Mouse (Mus musculus) testis, postnatal 14 days (tissue): ENCODE measurements around the gene Tapt1.
"Not testable (repeated sequence)": the region's sequence is repeated elsewhere in the genome, so short reads cannot be mapped to it uniquely, and the experiment has no call there.

Source experiments
- DNase-seq: peaks from one replicate; pipeline ENCODE4 v3.0.0; 2021; ENCODE audit warnings: low spot score

Tapt1 gene

DNA sequence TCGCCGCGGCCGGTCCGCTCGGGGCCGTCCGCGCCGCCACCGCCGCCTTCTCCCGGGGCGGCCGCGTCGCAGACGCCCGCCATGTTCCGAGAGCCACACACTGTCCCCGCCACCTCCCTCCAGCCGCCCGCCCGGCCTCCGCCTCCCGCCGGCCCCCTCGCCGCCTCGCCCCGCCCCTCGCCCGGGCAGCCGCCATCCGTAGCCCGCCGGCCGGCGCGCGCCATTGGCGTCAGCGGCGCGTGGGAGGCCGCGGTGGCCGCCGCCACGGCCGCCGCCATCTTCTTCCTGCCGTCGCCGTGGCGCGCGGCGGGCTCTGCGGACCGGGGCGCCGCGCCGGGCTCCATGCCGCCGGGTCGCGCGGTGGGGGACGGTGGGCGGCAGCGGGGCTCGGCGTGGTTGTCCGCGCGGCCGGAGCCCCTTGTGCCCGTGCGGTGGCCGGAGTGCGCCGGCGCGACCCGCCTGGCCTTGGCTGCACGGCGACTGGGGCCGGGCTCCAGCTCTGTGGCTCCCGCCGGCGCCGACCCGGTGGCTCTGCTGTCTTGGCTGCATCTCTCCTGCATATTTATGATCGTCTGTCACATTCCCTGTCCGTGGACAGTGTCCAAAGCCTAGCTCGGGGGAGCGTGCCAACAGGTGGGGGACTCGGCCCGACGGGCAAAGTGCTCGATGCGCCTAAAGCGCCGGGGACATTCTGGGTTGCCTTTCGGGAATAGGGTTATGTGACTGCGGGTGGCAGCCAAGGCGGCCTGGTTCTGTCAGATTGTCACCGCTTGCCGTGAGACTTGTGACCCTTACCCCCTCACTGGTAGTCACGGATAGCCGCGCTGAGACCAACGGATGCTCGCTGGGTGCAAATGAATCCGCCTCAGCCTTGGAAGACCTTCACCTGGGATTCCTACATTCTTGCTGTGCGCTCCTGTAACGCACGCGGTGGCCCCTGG, at the start of gene Tapt1:
Tapt1 (minus strand) TSS at position 106 of the 941 bp plus-strand sequence.
- peak; percentile 85 for DNase-seq

GRCm38 (mm10) chr5:44271564-44271963, 45.1 kb upstream of the Tapt1 start:
- DNase-seq = peak; percentile 45

DNA sequence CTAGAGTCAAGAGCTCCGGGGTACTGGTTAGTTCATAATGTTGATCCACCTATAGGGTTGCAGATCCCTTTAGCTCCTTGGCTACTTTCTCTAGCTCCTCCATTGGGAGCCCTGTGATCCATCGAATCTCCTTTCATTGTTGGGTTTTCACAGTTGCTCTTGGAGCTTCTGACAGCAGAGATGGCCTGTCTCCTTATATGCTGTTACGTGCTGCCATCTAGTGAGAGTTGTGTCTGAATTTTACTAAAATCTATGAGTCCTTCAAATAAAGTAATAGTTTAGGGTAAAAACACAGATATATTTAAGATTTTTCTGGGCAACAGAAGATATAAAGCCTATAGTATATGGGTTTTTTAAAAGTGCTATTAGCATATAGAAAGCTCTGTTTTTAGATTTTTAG, 42.1 kb upstream of the Tapt1 start:
- DNase-seq = not testable (repeated sequence)

GRCm38 (mm10) chr5:44261691-44262090, 35.3 kb upstream of the Tapt1 start:
- no peak for DNase-seq

GRCm38 (mm10) chr5:44261172-44261571, 34.7 kb upstream of the Tapt1 start:
- DNase-seq = no peak

DNA sequence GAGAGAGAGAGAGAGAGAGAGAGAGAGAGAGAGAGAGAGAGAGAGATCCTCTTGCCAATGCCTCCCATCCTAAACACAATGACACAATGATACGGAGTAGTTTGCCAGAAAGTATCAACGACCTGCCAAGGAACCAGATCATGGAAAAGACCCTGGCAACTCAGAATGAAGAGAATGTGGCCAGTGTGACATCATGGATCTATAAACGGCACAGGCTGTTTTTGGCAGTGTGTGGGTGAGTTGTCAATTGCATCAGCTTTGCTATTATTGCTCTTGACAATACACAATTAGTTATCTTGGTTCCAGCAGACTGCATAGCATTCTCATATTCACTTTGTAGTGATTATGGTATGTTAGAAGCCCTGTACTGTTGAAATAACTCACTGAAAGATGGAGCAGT, 33.3 kb upstream of the Tapt1 start:
- DNase-seq = no peak

- no peak for DNase-seq
Observed at GRCm38 (mm10) chr5:44258163-44258562, 31.7 kb upstream of the Tapt1 start.

- DNase-seq = no peak
Observed at GRCm38 (mm10) chr5:44257401-44257800, 31.0 kb upstream of the Tapt1 start.

DNA sequence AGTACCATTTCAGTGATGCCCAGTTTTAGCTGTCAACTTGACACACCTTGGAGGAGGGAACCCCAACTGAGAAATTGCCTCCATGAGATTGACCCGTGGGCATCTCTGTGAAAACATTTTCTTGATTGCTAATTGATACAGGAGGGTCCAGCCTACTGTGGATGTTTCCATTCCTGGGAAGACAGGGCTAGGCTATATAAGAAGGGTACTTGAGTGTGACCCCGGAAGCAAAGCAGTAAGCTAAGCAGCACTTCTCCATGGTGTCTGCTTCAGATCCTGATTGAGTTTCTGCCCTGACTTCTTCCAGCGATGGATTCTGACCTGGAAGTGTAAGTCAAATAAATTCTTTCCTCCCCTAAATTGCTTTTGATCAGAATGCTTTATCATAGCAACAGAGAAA, 30.1 kb upstream of the Tapt1 start:
- DNase-seq = no peak

DNA sequence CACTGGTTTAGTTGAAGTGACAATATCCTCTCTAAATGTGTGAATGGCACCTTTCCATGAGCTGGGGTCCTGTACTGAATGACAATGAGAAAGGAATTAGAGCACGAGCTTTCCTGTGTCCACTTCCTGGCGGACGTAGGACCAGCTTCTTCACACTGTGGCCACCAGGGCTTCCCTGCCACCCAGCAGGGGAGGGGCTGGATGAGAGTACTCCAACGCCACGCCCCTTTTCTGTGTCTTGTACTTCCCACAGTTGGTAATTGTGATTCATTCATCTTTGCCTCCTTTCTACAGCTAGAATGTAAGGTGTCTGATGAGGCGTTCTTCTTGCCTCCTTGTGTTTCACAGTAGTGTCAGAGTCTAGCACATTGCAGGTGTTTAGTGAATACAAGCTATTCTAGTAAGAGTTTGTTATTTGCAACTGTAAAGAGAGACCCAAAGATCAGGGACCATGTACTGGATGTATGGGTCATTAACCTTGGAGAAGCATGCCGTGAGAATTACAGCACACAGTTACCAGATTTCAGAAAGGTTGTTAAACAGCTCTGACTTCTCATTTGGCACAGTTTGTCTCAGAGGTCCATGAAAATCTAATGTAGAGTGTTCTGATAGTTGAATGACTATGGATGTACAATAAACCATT, 29.5 kb upstream of the Tapt1 start:
- no peak for DNase-seq

- no peak for DNase-seq
Observed at GRCm38 (mm10) chr5:44253449-44253848, 27.0 kb upstream of the Tapt1 start.

GRCm38 (mm10) chr5:44252395-44252794, 26.0 kb upstream of the Tapt1 start:
- DNase-seq = no peak

DNA sequence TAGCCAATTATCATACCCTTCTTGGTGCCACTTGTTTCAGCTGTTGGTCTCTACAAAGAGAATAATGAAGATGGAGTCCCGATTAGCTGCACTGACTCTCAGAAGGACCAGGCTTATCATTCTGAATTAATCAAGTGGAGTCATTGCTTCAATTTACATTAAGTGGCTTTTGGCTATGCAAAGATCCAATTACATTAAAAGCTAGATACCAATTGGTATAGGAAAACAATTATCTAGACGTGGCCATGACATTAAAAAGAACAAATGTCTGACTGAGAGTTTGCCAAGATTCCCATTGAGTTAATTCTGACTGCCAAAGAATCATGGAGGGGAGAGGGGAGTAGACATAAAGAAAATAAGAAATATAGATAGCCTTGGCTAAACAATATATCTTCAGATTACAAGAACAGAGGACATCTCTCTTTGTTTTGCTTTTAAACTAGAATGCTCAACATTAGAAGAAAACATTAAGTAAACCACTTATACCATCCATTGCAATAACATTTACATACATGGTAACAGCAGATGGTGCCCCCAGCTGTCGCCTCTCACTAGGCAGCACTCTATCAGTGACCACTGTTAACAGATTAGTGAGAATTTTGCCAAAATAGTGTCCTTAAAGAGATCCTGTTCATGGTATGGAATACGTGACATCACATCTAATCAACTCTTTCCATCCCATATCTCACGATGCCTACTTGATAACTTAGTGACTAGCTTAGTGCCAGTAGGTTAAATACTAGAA, 24.0 kb upstream of the Tapt1 start:
- DNase-seq = no peak

GRCm38 (mm10) chr5:44249363-44249762, 22.9 kb upstream of the Tapt1 start:
- DNase-seq = no peak

DNA sequence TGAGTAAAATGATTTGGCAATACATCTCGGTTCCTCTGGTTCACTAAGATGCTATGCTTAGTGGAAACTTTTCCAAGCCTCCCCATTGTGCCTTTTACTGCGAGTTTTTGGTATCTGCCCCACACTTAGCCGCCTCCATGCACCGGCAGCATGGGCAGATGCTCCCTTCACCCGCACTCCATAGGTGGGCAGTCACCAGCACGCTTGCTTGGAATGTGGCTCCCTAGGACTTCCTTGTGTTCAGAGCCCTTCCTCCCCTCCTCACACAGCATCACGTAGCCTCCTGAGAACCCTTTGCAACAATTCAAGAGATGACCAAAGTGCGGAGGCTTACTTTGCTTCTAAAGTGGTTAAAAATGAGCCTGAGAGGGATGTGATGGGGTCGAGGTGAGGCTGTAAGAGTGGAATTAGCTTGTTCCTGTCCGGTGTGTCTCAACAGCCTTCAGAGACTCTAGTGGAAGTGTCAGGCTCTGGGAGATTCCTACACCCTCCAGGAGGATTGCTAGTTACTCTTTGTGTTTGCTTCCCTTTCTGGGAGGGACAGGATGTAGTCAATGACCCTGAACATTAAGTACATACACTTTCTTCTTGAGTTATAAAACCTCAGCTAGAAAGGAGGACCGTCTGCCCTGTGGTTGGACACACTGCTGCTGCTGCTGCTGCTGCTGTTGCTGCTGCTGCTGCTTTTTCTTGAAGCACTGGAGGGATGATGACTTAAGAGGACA, 20.2 kb upstream of the Tapt1 start:
- no peak for DNase-seq

- DNase-seq = no peak
Observed at GRCm38 (mm10) chr5:44244894-44245423, 18.5 kb upstream of the Tapt1 start.

GRCm38 (mm10) chr5:44242828-44243227, 16.4 kb upstream of the Tapt1 start:
- no peak for DNase-seq

DNA sequence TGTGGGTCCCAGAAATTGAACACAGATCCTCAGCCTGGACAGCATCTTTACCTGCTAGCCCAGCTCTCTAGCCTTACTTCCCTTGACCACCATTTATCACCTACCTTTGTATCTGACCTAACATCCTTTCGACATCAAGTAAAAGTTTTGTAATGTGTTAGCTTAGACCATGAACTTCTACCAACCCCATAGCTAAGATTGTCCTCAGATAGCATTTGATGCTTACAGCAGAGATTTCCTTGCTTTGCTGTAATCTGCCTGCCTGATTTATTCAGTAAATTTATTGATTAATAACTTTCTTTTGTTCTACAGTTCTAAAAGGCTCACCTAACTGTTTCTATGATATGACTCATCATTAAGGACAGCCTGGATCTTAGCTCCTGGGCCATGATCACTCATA, 15.3 kb upstream of the Tapt1 start:
- DNase-seq = no peak

GRCm38 (mm10) chr5:44239187-44240136, 13.0 kb upstream of the Tapt1 start:
- no peak for DNase-seq

DNA sequence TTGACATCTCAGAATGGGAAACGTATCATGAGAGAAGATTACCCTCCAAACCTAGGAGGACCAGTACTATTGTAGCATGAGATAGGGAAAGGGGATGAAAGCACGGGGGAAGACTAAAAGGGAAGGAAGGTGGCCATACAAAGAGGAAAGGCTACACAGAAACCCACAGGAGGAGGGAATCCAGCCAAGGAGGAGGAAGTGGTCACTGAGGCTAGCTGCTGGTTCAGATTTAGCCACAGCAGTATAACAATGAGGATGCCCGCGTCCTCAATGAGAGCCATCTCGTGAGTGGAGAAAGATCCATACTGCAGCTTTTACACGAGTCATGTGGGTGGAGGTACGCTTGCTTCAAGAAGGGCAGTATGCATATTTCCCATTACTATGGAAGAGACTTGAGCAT, 11.8 kb upstream of the Tapt1 start:
- no peak for DNase-seq

DNA sequence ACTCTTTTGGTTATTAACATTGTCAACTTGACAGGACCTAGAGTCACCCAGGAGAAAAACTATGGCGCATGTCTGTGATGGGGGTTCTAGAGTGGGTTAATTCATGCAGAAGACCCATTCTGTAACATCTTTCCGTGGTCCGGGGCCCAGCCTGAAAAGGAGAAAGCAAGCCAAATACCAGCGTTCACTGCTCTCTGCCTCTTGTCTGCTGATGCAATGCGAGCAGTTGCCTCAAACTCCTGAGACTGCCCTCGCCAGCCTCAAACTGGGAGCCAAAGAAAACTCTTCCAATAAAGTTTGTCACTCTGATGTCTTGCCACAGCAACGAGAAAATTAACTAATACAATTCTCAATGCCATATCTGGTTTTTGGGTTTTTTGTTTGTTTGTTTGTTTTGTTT, 8.2 kb upstream of the Tapt1 start:
- DNase-seq = no peak
